Mouse (Mus musculus) thymus, postnatal 36 days (tissue): Measurements from ENCODE around the gene Tmem229b.
A peak's percentile ranks its signal among the peaks of the same experiment; 100 is the strongest.
"Not testable (repeated sequence)": the region's sequence is repeated elsewhere in the genome, so short reads cannot be mapped to it uniquely, and the experiment has no call there.

Experiments used
- DNase-seq, 2 experiments: peaks; one replicate each; pipeline ENCODE4 v3.0.0; 2022; ENCODE audit warnings: mixed read lengths in 2 of 2

Gene Tmem229b

DNA sequence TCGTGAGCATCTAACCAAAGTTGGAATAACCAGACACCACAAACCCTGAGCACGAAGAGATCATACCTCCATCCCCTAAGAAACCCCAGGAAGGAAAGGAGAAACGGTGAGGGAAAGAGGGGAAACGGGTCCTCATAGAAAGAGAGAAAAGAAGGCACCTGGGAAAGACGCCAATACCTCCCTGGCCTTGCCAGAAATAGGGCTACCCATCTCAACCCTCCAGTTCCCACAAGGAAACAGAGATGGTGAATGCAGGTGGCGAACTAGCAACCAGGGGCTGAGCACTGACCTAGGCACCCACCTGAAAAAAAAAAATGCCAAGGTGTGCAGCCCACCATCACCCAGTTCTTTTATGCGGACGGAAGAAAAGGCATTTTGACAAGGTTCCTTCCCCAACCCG, 1.4 kb downstream of the Tmem229b start:
- no peak for DNase-seq

DNA sequence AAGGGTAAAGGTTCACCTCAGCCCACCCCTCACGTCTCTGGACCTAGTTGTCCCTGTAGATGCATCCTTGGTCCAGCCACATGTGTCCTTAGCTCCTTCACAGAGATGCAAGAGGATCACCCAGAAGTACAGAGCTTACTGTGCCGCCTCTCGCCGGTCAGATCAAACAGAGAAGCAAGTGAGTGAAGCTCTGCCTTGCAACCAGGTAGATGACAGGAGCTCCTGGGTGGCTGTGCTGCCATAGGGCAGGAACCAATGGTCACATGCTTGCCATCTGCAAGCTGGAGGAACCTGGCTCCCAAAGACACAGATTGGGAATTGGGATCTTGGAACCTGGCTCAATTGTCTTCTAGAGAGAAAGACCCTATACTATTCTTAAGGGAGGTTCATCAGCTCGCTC, 2.0 kb downstream of the Tmem229b start:
- no peak for DNase-seq

DNA sequence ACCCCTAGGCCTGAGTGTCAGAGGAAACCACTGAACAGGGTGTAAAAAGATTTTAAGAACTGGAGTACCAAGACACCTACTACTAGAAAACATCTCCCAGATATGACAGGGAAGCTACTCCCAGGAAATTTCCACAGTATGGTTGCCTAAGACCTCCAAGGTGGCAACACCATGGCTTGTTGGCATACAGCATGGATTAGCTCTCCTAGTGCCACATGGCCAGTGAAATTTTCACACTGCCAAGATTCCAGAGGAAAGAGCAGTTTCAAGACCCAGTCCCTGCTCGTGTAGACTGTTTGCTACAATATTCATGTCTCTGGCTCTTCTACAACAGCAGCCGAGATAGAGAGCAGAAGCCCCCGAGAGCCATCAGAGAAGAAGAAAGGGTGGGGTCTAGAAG, 4.4 kb downstream of the Tmem229b start:
- DNase-seq = no peak

DNA sequence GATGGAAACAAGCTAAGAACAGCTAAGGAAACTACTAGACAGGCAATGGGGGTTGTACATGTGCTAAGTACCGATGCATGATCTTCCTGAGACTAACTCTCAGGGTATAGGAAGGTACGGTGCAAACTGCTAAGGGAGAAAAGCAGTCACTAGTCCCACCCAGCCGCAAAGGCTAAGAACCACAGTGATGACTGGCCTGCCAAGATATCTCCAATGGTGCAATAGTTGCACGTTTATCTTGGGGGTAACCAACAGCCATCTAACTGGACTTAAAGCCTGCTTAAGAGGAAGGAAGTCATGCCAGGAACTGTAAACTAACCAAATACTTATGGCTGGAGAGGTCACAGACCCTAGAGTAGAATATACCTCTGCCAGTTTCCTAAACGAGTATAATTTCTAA, 5.0 kb downstream of the Tmem229b start:
- DNase-seq = no peak

DNA sequence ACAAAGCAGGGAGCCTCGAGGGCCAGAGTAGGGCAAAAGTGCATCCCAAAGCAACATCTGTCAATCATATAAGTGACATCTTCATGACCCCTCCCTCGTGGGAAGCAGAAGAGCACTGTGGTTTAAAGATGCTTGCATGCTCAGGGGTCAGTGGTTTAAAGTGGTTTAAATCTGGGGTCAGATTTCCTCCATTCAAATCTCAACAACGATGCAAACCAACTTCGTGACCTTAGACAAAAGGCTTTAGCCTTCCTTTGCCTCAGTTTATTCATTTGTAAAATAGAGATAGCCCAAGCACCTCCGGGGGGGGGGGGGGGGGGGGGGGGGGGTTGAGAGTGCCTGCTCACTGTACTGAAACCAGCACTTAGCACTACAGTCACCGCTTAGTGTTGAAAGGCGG, 10.7 kb downstream of the Tmem229b start:
- DNase-seq = no peak

DNA sequence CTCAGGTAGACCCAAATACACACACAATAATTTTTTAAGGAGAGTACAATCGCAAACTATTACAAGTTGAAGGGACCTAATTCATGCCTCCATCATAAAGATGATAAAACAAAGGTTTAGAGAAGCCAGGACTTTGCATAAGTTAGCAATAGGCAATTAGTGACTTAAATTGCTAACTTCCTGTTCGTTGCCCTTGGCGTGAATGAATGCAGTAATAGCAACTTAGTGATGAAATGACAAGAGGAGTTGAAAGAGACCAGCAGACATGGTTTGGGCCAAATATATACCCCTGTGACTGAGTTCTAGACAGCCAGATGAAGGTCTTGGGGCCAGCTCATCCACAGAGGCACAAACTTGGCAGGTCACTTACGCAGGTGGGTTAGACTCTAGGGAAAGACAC, 11.2 kb downstream of the Tmem229b start:
- DNase-seq = no peak

DNA sequence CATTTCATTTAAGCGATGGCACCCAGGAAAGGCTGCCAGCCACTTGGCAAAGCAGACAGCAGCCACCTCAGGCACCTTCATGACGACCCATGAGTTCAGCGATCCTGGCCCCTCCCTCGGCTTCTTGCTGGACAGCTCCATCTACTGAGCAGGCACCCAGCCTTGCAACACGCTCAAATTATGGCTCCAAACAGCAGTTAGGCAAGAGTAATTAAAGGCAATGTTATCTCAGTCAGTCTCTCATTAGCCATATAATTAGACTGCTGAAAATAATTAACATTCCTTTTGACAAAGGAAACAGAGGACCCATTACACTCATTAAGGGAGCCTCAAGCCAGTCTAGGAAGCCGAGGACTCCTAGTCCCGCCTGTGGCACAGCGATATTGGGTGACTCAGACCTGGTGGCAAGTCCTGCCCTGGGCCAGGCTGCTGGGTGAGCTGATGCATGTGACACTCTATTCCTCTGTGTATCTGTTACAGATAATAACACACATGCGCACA, 19.8 kb downstream of the Tmem229b start:
- no peak for DNase-seq

DNA sequence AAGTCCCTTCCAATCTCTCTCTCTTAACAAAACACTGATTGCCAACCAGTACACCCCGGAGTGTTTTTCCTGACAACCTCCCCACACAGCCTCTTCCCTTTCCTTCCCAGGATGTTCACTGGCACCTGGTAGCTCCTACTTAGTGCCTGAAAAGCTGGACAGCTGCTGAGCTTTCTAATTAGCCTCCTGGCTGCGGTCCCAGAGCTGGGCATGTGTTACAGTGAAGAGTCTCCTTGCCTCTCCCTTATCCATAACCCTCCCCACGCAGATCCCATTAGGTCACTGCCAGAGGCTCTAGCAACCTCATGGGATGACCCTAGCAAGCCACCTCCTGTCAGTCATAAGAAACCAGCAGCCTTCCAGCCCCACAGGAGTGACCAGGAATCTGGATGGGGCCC, 23.4 kb downstream of the Tmem229b start:
- no peak for DNase-seq

DNA sequence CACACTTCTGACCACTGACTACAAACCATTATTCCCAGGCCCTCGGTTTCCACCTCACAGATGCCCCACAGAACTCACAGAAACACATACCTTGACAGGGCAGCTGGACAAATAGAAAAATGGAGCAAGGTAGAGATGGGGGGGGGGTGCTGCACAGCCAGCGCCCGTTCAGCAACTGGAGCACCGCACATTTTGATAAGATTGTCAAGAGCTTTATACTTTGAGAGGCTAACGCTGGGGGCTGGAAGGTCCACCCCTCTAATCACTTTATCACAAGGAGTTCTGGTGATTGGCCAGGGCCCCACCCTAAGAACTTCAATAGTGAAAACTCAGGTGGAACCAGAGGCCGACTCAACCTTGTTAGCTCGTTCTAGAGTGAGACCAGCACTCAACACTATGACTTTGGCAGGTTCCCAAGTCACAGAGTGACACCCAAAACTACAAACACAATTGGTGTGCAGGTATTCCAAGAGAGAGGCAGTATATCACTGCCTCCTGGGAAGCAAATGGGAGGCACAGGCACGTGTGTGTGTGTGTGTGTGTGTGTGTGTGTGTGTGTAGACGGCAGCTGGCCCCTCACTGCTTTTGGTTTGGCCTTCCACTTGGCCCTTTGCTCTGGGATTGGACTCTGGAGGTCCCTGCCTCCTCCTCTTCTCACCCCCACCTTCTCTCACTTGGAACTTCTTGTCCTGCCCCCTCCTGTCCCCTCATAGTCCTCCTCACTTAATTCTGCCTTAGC, 24.0 kb downstream of the Tmem229b start:
- no peak for DNase-seq

DNA sequence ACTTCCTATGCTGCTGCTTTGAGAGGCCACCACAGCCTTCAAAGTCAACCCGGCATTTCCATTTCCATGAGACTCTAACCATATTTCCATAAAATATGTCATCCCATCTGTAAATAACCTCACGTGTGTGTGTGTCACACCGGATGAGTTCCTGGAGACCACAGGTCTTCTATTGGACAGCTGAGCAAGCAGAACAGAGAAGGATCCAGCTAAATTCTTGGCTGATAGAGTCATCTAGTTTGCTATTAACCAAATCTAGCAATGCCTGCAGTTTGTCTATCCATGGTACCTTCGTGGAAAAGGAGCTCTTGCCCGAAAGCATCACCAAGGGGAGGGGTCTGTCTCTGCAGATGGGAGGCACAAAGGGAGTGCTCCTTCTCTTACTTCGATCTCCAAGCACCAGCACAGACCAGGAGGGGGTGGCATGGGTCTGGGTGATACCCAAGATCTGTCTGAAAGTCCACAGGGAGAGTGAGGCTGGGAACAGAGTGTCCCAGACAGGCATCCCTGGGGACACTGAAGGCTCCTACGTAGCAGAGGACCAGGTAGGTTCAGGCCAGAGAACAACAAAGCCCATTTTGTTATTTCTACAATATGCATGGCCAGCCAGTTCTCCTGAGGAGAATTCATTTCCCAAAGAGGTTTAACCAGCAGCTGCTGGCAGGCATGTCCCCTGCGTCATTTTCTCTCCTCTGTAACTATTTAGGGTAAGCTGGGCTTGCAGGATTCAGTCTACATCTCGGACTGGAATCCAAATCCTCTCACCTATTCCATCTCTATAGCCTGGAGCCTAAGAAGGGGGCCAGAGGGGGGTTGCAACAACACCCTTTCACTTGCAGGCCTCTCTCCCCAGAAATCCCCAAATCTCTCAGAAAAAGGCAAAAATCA, 25.2 kb downstream of the Tmem229b start:
- peak in 1 of 2 experiments; percentile 22 for DNase-seq

DNA sequence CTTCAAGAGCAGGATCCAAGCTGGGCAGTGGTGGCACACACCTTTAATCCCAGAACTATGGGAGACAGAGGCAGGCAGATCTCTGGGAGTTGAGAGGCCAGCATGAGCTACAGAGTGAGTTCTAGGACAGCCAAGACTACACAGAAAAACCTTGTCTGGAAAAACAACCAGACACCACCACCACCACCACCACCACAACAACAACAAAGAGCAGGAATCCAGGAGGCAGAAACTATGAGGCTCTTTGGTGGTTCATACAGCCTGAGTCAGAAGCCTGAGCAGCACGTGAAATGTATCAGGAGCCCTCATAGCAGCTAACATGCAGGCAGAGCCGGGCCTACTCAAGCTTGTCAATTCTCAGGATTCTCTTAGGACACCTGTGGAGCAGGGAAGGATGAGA, 26.3 kb downstream of the Tmem229b start:
- peak in 1 of 2 experiments; percentile 33 for DNase-seq

DNA sequence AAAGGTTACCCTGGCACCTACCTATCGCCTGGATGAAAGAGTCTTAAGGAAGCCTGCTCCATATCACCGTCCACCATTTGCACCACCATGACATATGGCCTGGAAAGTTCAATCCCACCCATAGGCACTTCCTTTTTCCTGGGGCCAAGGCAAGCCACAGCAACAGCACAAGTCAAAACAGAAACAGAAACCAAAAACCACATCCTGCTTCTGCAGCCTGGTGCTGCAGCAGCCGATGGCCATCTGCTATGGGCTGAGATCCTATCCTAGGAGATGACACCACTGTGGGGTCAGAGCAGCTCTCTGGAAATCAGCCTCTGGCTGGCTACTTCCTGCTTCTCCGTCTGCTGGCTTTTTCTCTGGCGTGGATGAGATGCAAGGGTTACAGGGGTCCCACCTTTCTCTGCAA, 26.7 kb downstream of the Tmem229b start:
- peak; percentile 75 to 78 for DNase-seq

DNA sequence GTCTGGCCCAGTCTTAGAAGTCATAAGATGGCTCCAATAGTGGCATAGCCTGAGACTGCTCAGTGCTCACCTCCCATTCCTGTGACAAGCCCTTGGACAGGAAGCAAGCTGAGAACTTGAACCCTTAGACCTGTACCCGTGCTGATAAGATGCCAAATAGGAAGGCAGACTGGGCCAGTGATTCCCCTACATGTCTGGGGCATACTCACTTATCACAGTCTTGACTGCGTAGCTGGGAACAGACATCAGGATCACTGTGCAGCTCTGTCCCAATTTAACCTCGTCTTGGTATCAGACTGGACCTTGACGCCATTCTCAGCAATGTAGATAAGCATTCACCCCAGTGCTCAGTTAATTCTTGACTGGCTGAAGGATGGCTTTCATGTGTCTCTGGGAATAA, 29.9 kb downstream of the Tmem229b start:
- no peak for DNase-seq

DNA sequence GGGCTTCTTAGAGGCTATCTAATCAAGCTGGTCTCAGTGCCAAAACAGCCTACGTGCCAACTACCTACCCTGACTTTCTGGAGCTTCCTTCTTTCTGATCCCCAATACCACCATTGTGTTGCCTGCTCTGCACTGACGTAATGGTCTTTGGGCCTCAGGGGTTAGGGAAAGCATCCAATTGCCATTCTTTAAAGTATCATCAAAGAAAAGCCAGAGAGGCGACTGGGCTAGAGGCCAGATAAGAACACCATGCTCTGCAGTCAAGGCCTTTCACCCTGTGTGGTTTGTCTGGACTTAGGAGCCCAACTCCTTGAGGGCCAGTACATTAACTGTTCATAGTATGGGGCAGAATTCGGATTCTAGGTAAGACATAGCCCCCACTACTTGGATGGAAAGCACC, 30.3 kb downstream of the Tmem229b start:
- no peak for DNase-seq

DNA sequence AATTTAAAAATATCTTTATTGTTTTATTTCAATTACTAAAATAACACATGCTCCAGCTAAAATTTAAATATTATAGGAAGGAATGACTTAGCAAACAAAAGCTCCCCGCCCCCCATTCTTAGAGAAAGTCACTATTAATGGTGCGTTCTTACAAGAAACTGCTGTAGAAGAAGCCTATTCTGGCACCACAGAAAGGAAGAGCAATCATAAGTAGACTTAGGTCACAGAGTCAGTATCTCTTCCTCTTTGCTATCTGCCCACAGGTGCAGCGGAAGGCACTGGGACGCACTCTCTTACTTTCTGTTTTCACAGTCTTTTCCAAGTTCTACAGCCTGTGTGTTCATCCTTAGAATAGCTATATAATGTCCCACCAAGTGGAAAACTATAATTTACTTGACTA, 31.6 kb downstream of the Tmem229b start:
- DNase-seq = no peak

DNA sequence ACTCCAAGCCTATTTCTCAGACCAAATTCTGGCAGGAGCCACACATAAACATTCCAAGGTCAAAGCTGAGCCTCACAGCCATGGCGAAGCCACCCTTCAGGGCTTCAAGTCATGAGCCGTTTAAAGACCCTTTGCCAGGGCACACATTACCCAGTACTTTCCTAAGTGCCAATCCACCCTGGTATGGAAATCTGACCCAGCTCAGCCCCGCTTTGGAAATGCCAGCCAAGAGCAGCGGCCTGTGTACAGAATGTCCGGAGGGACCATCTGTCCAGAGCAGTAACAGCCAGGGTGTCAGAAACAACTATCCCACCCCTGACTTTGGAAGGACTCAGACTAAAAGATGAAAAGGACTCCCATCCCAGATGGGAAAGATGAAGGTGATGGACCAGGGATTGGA, 32.7 kb downstream of the Tmem229b start:
- DNase-seq = no peak

DNA sequence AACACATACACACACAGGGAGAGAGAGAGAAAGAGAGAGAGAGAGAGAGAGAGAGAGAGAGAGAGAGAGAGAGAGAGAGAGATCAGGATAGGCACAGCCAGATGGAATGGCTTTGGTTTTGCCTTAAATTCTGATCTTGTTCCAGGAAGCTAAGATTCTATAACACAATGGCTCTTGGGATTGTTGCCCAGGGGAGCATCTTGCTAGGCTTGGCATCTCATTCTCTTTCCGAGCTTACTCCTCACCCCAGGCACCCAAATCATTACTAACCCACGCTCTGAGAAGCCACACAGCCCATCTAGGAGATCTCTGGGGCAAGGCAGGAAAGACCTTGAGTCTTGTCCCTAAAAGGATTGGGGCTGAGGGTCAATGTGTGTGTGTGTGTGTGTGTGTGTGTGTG, 33.6 kb downstream of the Tmem229b start:
- DNase-seq = no peak

DNA sequence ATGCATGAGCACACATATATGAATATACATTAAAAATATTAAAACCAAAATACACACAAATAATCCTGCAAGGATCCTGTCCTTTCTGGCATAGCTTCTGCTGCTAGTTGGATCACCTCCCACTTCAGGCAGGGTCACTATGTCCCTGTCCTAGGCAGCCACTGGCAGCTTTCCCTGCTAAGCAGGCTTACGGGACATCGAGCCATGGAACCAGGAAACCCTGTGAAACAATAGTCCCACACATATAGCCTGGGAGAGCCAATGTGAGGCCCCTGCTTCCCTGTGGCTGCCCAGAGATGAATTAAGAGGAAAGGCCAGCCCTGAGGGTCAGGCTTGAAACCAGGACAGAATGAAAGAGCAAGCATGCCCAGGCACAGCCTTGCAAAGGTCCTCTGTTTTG, 35.8 kb downstream of the Tmem229b start:
- no peak for DNase-seq

DNA sequence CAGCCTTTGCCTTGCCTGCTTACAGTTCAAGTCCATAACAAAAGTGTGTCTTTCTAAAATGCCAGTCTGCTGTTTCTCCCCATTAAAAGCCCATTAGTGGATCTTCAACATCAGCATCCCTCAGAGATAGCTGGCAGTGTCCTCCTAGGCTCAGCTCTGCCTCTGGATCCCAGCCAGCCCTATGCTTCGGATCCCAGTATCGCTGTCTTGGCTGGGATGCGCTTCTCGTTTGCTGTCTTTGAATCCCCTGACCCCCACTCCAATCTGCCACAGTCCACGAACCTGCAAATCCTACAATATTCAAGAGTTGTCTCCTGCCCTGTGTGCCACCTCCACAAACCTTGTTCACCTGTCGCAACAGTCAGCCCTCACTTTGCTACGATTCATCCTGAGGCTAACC, 36.7 kb downstream of the Tmem229b start:
- no peak for DNase-seq

DNA sequence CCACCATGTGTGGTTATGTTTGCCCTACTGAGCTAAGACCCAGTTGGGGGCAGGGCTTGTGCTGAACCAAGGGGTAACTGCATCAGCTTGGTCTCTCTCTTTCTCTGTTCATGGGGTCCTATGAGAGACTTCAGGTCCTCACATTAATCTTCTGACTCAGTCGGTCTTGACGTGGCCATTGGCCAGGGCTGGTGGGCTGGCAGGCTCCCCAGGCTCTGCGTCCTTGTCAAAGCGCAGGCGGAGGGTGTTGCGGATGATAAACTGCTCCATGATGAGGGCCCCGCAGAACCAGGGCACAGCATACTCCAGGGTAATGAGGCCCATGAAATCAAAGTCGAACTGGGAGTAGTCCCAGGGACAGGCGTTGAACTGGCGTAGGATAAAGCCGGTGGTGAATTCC, 42.9 kb downstream of the Tmem229b start:
- not testable (repeated sequence) for DNase-seq

DNA sequence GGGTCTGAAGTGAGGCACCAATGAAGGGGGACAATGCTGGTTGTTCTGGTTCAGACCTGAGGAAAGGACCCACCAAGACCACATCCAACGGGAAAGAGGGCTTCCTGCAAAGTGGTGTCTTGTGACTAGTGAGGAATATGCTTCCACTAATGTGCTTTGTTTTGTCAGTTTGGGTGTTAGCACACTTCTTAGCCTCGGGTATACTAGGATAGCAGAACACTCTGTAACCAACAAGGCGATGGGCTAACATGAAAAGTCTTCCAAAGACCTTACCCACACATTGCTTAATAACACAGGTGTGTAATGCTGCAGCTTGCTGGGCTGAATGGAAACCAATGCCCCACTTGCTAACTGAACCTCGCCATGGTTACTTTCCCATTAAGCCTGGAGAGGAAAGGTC, 51.0 kb downstream of the Tmem229b start:
- DNase-seq = no peak

DNA sequence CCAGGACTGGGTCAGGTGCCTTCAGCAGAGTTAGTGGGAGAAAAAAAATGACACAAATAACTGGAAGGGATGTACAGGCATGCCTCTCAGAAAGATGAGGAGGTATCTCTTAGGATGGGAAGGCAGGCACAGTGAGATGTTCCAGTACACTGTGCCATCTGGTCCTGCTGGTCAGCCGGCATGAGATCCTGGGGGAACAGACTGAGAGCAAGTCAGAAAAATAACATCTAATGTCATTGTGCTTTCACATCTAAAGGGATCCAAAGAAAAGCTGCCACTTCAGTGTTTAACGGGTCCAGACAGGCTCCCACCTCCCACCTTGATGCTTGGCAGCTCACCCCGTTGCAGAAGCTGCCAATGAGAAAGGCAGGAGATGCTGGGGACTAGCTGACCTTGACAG, 54.9 kb downstream of the Tmem229b start:
- no peak for DNase-seq

DNA sequence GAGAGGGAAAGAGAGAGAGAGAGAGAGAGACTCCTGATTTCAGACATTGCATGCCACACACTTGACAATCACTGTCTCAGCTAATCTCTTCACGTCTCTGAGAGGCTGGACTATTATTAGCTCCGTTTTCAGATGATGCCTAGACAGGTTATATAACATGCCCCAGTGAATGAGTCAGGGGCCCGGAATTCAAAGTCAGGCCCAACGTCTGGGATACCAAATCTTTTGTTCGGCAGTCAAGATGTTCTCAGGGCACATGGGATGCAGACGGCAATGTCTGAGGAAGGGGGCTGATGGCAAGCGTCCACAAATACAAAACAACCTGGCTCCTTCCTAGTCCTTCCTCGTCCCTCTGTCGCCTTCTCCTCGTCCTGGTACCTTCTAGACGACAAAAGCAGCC, 55.4 kb downstream of the Tmem229b start:
- no peak for DNase-seq

DNA sequence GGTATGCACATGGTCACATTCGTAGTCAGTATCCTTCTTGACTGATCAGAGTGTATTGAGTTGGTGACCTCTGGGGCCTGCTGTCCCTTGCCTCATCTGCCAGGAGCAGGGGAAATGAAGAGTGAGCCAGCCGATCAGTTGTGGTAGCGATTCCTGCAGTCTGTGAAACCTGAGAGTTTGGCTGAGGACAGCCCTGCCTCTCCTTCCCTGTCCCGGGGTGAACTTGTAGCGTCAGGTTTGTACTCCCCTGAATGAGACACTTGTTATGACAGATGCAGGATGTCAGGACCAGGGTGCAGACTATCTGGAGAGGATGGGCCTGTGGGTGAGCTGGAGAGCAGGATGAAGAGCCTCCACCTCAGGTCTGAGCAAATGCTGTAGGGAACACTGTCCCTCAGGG, 59.8 kb downstream of the Tmem229b start:
- DNase-seq = no peak
